Mouse (Mus musculus) G1E (cell line): Measurements from ENCODE around the gene Pam.

Source experiments
- CTCF ChIP-seq: IDR thresholded peaks from 2 replicates; pipeline ENCODE4 v1.5.1; 2012; ENCODE audit warnings: low read depth, low read length, inconsistent platforms, mixed read lengths
- GATA1 ChIP-seq: IDR thresholded peaks from 2 replicates; pipeline ENCODE4 v1.6.1; 2012; ENCODE audit warnings: borderline replicate concordance, low read length, inconsistent platforms, mixed read lengths
- TAL1 ChIP-seq: conservative IDR thresholded peaks from 2 replicates; pipeline ENCODE4 v1.6.1; 2012; ENCODE audit warnings: low read depth, low read length, inconsistent platforms, mixed read lengths

DNA sequence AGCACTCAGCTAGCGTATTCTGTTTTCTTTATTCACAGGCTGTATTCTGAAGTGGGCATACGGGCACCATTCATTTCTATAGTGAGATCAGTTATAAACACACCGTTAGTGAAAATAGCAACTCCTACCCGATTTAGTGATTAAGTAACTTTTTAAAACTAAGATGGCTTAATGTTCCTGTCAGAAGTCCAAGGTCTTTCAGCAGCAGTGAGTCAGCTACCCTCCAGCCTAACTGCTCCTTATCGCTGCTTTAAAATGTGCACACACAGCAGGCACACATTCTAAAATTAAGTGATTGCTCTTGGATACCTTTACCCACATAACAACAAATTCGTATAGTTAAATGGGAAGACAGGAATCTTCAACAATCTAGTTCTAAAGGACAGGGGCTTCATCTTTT, 39.2 kb downstream of the Pam start:
- TF ChIP-seq CTCF (no peak), GATA1 (no peak), TAL1 (no peak)
